Mouse (Mus musculus): ENCODE measurements at regions not wholly inside any gene's neighbourhood (a gene's known extent, or its start where the extent isn't known, plus 50 kb on each side); places are given as distances from the start of the nearest gene placed in this dataset.

GRCm38 (mm10) chr13:28669832-28670585 is 283.5 kb downstream of the Sox4 start:
- ATAC-seq (replicated peaks; ENCODE audit: insufficient number of reproducible peaks, low FRiP score, low TSS enrichment, poor library complexity, severe bottlenecking): no peak

GRCm38 (mm10) chr13:28666832-28667231 is 286.7 kb downstream of the Sox4 start:
- ATAC-seq (replicated peaks; ENCODE audit: insufficient number of reproducible peaks, low FRiP score, low TSS enrichment, poor library complexity, severe bottlenecking): no peak

- no peak for ATAC-seq (replicated peaks; ENCODE audit: insufficient number of reproducible peaks, low FRiP score, low TSS enrichment, poor library complexity, severe bottlenecking)
These were observed 288.4 kb downstream of the Sox4 start for GRCm38 (mm10) chr13:28665150-28665549.

DNA sequence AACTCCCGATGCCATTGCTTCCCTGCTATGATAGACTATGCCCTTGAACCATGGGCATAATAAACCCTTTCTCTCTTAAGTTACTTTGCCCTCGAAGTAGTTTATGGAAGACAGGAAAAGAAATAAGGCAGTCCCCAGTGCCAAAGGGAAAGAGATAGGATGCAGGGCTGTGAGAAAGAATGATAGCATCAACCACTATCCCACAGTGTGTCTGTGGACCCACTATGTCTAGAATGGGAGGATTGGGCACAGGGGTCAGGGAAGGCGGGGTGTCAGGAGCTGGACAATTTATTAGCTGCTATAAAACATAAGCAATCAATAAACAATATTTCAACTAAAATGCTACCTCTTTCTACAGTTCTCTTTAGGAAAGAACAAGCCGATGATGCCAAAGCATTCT is 288.8 kb downstream of the Sox4 start:
- ATAC-seq (replicated peaks; ENCODE audit: insufficient number of reproducible peaks, low FRiP score, low TSS enrichment, poor library complexity, severe bottlenecking): no peak

DNA sequence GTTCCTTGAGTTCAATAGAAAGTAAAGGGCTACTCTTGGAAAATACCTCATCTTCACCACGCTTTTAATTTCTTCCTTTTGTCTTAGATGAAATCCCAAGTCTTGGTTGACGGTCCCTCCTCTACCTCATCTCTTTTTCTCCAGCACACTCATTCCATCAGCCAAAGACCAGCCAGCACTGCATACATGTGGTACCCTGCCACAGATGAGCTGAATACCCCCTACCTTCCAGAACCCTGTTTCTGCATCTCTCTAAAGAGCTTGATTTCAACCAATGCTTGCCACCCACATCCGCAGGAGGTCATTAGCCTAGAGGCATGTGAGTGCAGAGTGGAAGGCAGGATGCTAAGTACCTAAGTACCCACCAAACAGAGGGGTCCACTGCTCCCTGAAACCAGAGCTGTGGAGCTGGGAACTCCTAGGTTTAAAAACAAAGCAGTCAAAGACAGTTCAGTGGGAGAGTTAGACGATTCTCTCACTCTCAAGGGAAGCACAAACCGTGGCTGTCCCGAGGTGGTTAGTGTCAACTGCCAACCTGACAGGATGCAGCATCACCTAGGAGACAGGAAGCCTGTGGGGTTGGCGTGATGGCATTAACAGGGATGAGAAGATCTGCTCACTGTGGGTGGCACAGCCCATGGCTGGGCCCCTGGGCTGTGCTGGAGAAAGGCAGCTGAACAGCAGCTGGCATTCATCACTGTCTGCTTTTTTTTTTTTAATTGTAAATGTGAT is 289.4 kb downstream of the Sox4 start:
- ATAC-seq (replicated peaks; ENCODE audit: insufficient number of reproducible peaks, low FRiP score, low TSS enrichment, poor library complexity, severe bottlenecking): no peak

DNA sequence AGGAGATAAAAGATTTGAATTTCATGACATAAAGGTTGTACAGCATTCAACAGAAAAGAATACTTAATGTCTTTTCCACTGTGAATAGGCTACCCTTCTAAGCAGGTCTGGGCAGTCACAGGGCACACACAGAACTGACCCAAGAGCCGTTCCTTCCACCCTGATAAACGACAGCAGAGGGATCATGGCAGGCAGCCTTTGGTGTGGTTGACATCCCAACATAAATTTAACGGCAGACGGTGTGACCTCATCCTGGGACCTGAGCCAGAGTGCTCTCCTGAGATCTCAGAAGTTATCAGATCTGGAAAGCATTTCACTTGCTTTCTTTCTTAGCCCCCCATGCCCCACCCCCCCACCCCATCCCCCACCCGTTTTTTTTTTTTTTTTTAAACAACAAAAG is 290.1 kb downstream of the Sox4 start:
- ATAC-seq (replicated peaks; ENCODE audit: insufficient number of reproducible peaks, low FRiP score, low TSS enrichment, poor library complexity, severe bottlenecking): no peak

- no peak for ATAC-seq (replicated peaks; ENCODE audit: insufficient number of reproducible peaks, low FRiP score, low TSS enrichment, poor library complexity, severe bottlenecking)
These were observed 291.2 kb downstream of the Sox4 start for GRCm38 (mm10) chr13:28662316-28662752.

- ATAC-seq (replicated peaks; ENCODE audit: insufficient number of reproducible peaks, low FRiP score, low TSS enrichment, poor library complexity, severe bottlenecking): no peak
These were observed 293.4 kb downstream of the Sox4 start for GRCm38 (mm10) chr13:28660151-28660550.

DNA sequence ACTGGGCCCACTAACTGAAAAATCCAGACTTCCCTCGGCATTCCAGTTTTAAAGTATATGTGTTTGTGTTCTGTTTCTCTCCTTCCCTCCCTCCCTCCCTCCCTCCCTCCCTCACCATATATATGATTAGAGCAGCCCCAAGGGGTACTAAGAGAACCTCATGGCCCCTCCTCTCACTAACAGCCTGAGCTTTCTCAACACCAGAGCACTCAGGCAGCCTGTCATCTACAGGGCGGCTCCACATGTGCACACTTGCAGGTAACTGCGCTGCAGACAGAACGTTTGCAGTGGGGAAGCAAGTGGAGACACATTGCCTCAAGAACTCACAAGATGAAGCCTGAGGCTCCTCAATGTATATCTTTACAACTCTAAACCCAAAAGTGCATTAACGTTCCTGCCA is 294.9 kb downstream of the Sox4 start:
- no peak for ATAC-seq (replicated peaks; ENCODE audit: insufficient number of reproducible peaks, low FRiP score, low TSS enrichment, poor library complexity, severe bottlenecking)

GRCm38 (mm10) chr13:28654883-28655282 is 298.6 kb downstream of the Sox4 start:
- ATAC-seq (replicated peaks; ENCODE audit: insufficient number of reproducible peaks, low FRiP score, low TSS enrichment, poor library complexity, severe bottlenecking): no peak

DNA sequence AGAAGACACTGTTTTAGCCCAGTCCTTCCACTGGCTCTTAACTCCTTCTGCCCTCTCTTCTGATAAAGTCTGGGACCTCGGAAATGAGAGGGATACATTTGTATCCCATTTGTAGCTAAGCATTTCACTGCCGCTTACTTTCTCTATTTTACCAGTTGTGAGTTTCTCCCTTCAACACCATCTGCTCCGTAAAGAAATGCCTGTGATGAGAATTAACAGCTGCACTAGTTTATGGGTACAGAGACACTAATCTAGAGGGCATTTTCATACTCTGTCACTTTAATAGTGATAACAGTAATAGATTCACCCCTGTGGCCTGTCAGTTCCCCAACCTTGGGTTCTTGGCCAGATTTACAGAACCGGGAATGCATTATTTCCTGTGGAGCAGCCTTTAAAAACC is 300.2 kb downstream of the Sox4 start:
- ATAC-seq (replicated peaks; ENCODE audit: insufficient number of reproducible peaks, low FRiP score, low TSS enrichment, poor library complexity, severe bottlenecking): no peak

- ATAC-seq (replicated peaks; ENCODE audit: insufficient number of reproducible peaks, low FRiP score, low TSS enrichment, poor library complexity, severe bottlenecking): no peak
These were observed 301.7 kb downstream of the Sox4 start for GRCm38 (mm10) chr13:28651810-28652209.

- no peak for ATAC-seq (replicated peaks; ENCODE audit: insufficient number of reproducible peaks, low FRiP score, low TSS enrichment, poor library complexity, severe bottlenecking)
These were observed 307.6 kb downstream of the Sox4 start for GRCm38 (mm10) chr13:28645881-28646280.

GRCm38 (mm10) chr13:28644846-28645574 is 308.5 kb downstream of the Sox4 start:
- ATAC-seq (replicated peaks; ENCODE audit: insufficient number of reproducible peaks, low FRiP score, low TSS enrichment, poor library complexity, severe bottlenecking): no peak

DNA sequence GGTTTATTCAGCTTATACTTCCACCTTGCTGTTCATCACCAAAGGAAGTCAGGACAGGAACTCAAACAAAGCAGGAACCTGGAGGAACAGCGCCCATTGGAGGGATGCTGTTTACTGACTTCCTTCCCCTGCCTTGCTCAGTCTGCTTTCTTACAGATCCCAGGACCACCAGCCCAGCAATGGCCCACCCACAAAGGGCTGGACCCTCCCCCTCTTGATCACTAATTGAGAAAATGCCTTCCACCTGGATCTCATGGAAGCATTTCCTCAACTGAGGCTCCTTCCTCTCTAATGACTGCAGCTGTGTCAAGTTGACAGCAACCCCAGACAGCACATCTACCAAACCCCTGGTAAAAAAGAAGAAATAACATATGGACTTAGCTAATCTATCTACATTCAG is 312.7 kb downstream of the Sox4 start:
- no peak for ATAC-seq (replicated peaks; ENCODE audit: insufficient number of reproducible peaks, low FRiP score, low TSS enrichment, poor library complexity, severe bottlenecking)

DNA sequence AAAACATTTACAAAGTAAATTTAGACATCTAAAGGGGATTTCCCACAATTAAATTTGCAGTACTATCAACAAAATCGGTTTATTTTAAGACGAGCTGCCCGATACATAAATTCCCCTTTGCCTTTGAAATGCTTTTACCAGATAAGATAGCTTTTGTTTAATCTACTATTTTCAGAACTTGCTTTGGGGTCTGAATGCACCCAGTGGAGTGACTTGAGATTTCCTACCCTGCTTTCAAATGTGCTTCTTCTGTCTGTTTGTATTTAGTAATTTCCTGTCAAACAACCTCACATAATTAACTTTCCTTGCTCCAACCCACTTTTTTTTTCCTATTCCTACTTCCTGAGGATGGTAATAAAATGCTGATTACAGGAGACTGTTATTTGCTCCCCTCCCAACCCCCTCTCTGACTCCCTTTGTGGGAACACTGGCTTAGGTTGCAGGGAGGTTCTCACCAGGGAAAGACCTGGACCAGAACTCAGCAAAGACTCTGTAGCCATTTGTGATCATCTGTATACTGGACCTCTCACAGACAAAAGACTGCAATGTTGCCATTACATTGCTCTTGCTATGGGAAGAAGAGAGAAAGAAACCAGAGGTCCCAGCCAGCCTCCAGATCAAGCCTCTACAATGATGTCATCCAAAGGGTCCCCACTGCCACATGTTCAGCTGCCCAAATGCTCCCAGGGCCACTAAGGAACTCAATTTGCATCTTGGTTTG is 318.1 kb downstream of the Sox4 start:
- no peak for ATAC-seq (replicated peaks; ENCODE audit: insufficient number of reproducible peaks, low FRiP score, low TSS enrichment, poor library complexity, severe bottlenecking)

GRCm38 (mm10) chr13:28633541-28634041 is 319.9 kb downstream of the Sox4 start:
- ATAC-seq (replicated peaks; ENCODE audit: insufficient number of reproducible peaks, low FRiP score, low TSS enrichment, poor library complexity, severe bottlenecking): no peak

GRCm38 (mm10) chr13:28629431-28630331 is 323.8 kb downstream of the Sox4 start:
- no peak for ATAC-seq (replicated peaks; ENCODE audit: insufficient number of reproducible peaks, low FRiP score, low TSS enrichment, poor library complexity, severe bottlenecking)
